Mouse (Mus musculus) hindbrain, embryonic 14.5 days (tissue): ENCODE results near the gene Gli2. TPM values are rescaled to one million over a fixed set of nuclear protein-coding genes. Genes with fewer than 3 reads are reported as not detected.
A peak's percentile ranks its signal among the peaks of the same experiment; 100 is the strongest.

Experiments used
- ATAC-seq: fragments of 200-750 bp; cut with Nextera tagmentation; 2 replicates; pipeline ENCODE4 v1.8.0; 2017; ENCODE audit warnings: moderate number of reproducible peaks, mild to moderate bottlenecking, moderate TSS enrichment, moderate library complexity; ENCODE audit not compliant: low FRiP score
- DNase-seq: peaks from one replicate; pipeline ENCODE4 v3.0.0-alpha.2; 2015; ENCODE audit warnings: low spot score
- H3K27ac ChIP-seq: fragments of 300-500 bp; sonication (generic); 2 replicates; pipeline ENCODE4 v1.5.1; 2014; ENCODE audit warnings: mild to moderate bottlenecking, moderate library complexity
- H3K27me3 ChIP-seq: fragments of 300-500 bp; sonication (generic); 2 replicates; pipeline ENCODE4 v1.6.1; 2014; ENCODE audit warnings: mild to moderate bottlenecking, low read length, mixed read lengths; ENCODE audit not compliant: control insufficient read depth, insufficient read depth
- H3K36me3 ChIP-seq: fragments of 300-500 bp; sonication (generic); replicated peaks from 2 replicates; pipeline ENCODE4 v1.6.1; 2014; ENCODE audit not compliant: control insufficient read depth, insufficient read depth
- H3K4me1 ChIP-seq: fragments of 300-500 bp; sonication (generic); replicated peaks from 2 replicates; pipeline ENCODE4 v1.6.1; 2014; ENCODE audit warnings: antibody characterized with exemption, low read length, mixed read lengths; ENCODE audit not compliant: control insufficient read depth, insufficient read depth
- H3K4me2 ChIP-seq: fragments of 300-500 bp; sonication (generic); replicated peaks from 2 replicates; pipeline ENCODE4 v1.6.1; 2014; ENCODE audit warnings: mild to moderate bottlenecking, moderate library complexity
- H3K4me3 ChIP-seq: fragments of 300-500 bp; sonication (generic); replicated peaks from 2 replicates; pipeline ENCODE4 v1.5.1; 2014; ENCODE audit warnings: mild to moderate bottlenecking, low read length
- H3K9ac ChIP-seq: fragments of 300-500 bp; sonication (generic); 2 replicates; pipeline ENCODE4 v1.6.1; 2014
- H3K9me3 ChIP-seq: fragments of 300-500 bp; sonication (generic); 2 replicates; pipeline ENCODE4 v1.6.1; 2016; ENCODE audit warnings: low read length; ENCODE audit not compliant: control insufficient read depth
- WGBS: fragments of 180-500 bp; shearing (Covaris S2); extraction: QIAGEN DNeasy Blood & Tissue Kit; methylation state at CpG from one replicate; pipeline ENCODE4 v1.1.7; 2014; 5-methylcytosine and 5-hydroxymethylcytosine counted together
- polyA plus RNA-seq: library from polyadenylated mRNA; unstranded; fragments of >200 nt; fragmentation: Nextera tagmentation; extraction: Ambion mirVana; gene quantifications from 2 replicates; pipeline ENCODE4 v1.2.1, GENCODE M21; 2014

The Gli2 gene
- polyA plus RNA-seq, 1 experiment from 2014 or later: 2.0 TPM

GRCm38 (mm10) chr1:118987538-118987937 is 65.9 kb downstream of the Gli2 start:
- 88% methylated on average over 11 of the region's 11 CpGs for WGBS
- Histone ChIP-seq H3K9ac (no peak overlapping the region), H3K27ac (no peak overlapping the region), H3K4me2 (no peak overlapping the region), H3K27me3 (no peaks in the 10 kb centered on the region), H3K36me3 (no peaks in the 10 kb centered on the region), H3K4me3 (no peak overlapping the region), H3K4me1 (peaks cover 10% of the 10 kb centered on the region), H3K9me3 (no peaks in the 10 kb centered on the region)
- no peak for ATAC-seq
- DNase-seq: no peak

- no peak for DNase-seq
- 40% methylated on average over 2 of the region's 2 CpGs for WGBS
- H3K27ac ChIP-seq: no peak overlapping the region
These were observed 70.0 kb downstream of the Gli2 start for GRCm38 (mm10) chr1:118983389-118983788.

GRCm38 (mm10) chr1:118982805-118983211 is 70.6 kb downstream of the Gli2 start:
- H3K4me1 ChIP-seq: peaks cover 19% of the 10 kb centered on the region
- no peak overlapping the region for H3K9ac ChIP-seq
- 6% methylated on average over 5 of the region's 5 CpGs for WGBS
- H3K4me3 ChIP-seq: no peak overlapping the region
- H3K9me3 ChIP-seq: no peaks in the 10 kb centered on the region
- H3K4me2 ChIP-seq: no peak overlapping the region
- no peaks in the 10 kb centered on the region for H3K36me3 ChIP-seq
- ATAC-seq (peak; percentile 59; the same call in 1 of the 2 replicates), DNase-seq (no peak)
- H3K27ac ChIP-seq: peak overlapping the region; percentile 33; the same call in 1 of the 2 replicates
- no peaks in the 10 kb centered on the region for H3K27me3 ChIP-seq

More at GRCm38 (mm10) chr1:118983389-118983788, 70.0 kb downstream of the Gli2 start:
- peaks cover 19% of the 10 kb centered on the region for H3K4me1 ChIP-seq
- H3K4me3 ChIP-seq: no peak overlapping the region
- H3K36me3 ChIP-seq: no peaks in the 10 kb centered on the region
- no peaks in the 10 kb centered on the region for H3K9me3 ChIP-seq
- H3K27me3 ChIP-seq: no peaks in the 10 kb centered on the region
- no peak overlapping the region for H3K9ac ChIP-seq
- no peak for ATAC-seq
- no peak overlapping the region for H3K4me2 ChIP-seq

GRCm38 (mm10) chr1:118981943-118982804 is 71.2 kb downstream of the Gli2 start:
- H3K4me1 ChIP-seq: peaks cover 19% of the 10 kb centered on the region
- no peaks in the 10 kb centered on the region for H3K36me3 ChIP-seq
- DNase-seq: peak; percentile 80
- H3K27ac ChIP-seq: peak overlapping the region; percentile 52; the same call in 1 of the 2 replicates
- peak; percentile 81 for ATAC-seq
- H3K9me3 ChIP-seq: no peaks in the 10 kb centered on the region
- H3K4me3 ChIP-seq: no peak overlapping the region
- no peaks in the 10 kb centered on the region for H3K27me3 ChIP-seq
- H3K4me2 ChIP-seq: 0 out of 2 replicates have a peak overlapping the region, but pooled peaks have one; percentile 11
- 18% methylated on average over 16 of the region's 16 CpGs for WGBS
- H3K9ac ChIP-seq: no peak overlapping the region

- ATAC-seq: no peak
- H3K4me3 ChIP-seq: no peak overlapping the region
- H3K27ac ChIP-seq: no peak overlapping the region
- no peak for DNase-seq
- no peaks in the 10 kb centered on the region for H3K27me3 ChIP-seq
- 46% methylated on average over 7 of the region's 7 CpGs for WGBS
- no peak overlapping the region for H3K9ac ChIP-seq
- no peaks in the 10 kb centered on the region for H3K9me3 ChIP-seq
- no peaks in the 10 kb centered on the region for H3K36me3 ChIP-seq
- H3K4me2 ChIP-seq: no peak overlapping the region
- peaks cover 19% of the 10 kb centered on the region for H3K4me1 ChIP-seq
These were observed 72.8 kb downstream of the Gli2 start for GRCm38 (mm10) chr1:118980636-118981035.

GRCm38 (mm10) chr1:118976596-118976995 is 76.8 kb downstream of the Gli2 start:
- Histone ChIP-seq H3K27me3 (no peaks in the 10 kb centered on the region), H3K4me1 (no peaks in the 10 kb centered on the region; the same call in 1 of the 2 replicates), H3K4me3 (no peak overlapping the region), H3K27ac (no peak overlapping the region), H3K4me2 (no peak overlapping the region), H3K36me3 (no peaks in the 10 kb centered on the region), H3K9ac (no peak overlapping the region), H3K9me3 (no peaks in the 10 kb centered on the region)
- 58% methylated on average over 9 of the region's 9 CpGs for WGBS
- peak; percentile 47; the same call in 1 of the 2 replicates for ATAC-seq
- peak; percentile 48 for DNase-seq

GRCm38 (mm10) chr1:118975376-118975775 is 78.0 kb downstream of the Gli2 start:
- WGBS: 96% methylated on average over 3 of the region's 3 CpGs

GRCm38 (mm10) chr1:118970068-118970467 is 83.4 kb downstream of the Gli2 start:
- H3K36me3 ChIP-seq: no peaks in the 10 kb centered on the region
- H3K9me3 ChIP-seq: no peaks in the 10 kb centered on the region
- H3K4me3 ChIP-seq: no peak overlapping the region
- H3K4me1 ChIP-seq: no peaks in the 10 kb centered on the region
- H3K27me3 ChIP-seq: no peaks in the 10 kb centered on the region
- no peak overlapping the region for H3K9ac ChIP-seq
- no peak for ATAC-seq
- H3K27ac ChIP-seq: no peak overlapping the region
- WGBS: 95% methylated on average over 3 of the region's 3 CpGs
- no peak for DNase-seq
- no peak overlapping the region for H3K4me2 ChIP-seq

More at GRCm38 (mm10) chr1:118975376-118975775, 78.0 kb downstream of the Gli2 start:
- Histone ChIP-seq H3K4me1 (no peaks in the 10 kb centered on the region), H3K9me3 (no peaks in the 10 kb centered on the region), H3K4me3 (no peak overlapping the region), H3K27me3 (no peaks in the 10 kb centered on the region), H3K27ac (no peak overlapping the region), H3K4me2 (no peak overlapping the region), H3K36me3 (no peaks in the 10 kb centered on the region), H3K9ac (no peak overlapping the region)
- DNase-seq (no peak), ATAC-seq (no peak)

- Histone ChIP-seq H3K27me3 (no peaks in the 10 kb centered on the region), H3K27ac (no peak overlapping the region), H3K9me3 (no peaks in the 10 kb centered on the region), H3K4me1 (no peaks in the 10 kb centered on the region), H3K4me3 (no peak overlapping the region), H3K36me3 (no peaks in the 10 kb centered on the region), H3K9ac (no peak overlapping the region), H3K4me2 (no peak overlapping the region)
- no peak for ATAC-seq
- DNase-seq: no peak
- 64% methylated on average over 11 of the region's 11 CpGs for WGBS
These were observed 84.0 kb downstream of the Gli2 start for GRCm38 (mm10) chr1:118969409-118969808.
